Mouse (Mus musculus): ENCODE data around the gene Dhx38. TPM values are rescaled to one million over a fixed set of nuclear protein-coding genes. Genes with fewer than 3 reads are reported as not detected.

Dhx38 gene
- polyA plus RNA-seq (2012; rRNA removed): 22.5 and 22.6 TPM in 2 replicates

GRCm38 (mm10) chr8:109565498-109566333 lies at the start of gene Dhx38, which contains the start of gene Txnl4b:
Dhx38 (minus strand) TSS chr8:109565861.
Txnl4b (plus strand) TSS chr8:109565892.

GRCm38 (mm10) chr8:109614243-109615210 lies 48.9 kb upstream of the Dhx38 start, which contains the start of gene Pkd1l3:
Pkd1l3 (plus strand) TSS chr8:109614517.

GRCm38 (mm10) chr8:109608271-109609152 lies 42.9 kb upstream of the Dhx38 start, which contains the start of gene Dhodh:
Dhodh (minus strand) TSS chr8:109608673.

GRCm38 (mm10) chr8:109578900-109579301 lies 13.2 kb upstream of the Dhx38 start, which contains the start of gene Hp:
Hp (minus strand) TSS chr8:109579172.

Other genes starting within 250 kb of the Dhx38 start
- 0.03 TPM in 1 of 2 replicates, not detected in the other for gene Pmfbp1, start 71.8 kb downstream of the Dhx38 start, polyA plus RNA-seq (2012; rRNA removed)
- gene Txnl4b, start within 50 bp of the Dhx38 start, polyA plus RNA-seq (2012; rRNA removed): 3.8 and 5.0 TPM in 2 replicates
- gene Hp, start 13.3 kb upstream of the Dhx38 start, polyA plus RNA-seq (2012; rRNA removed): 153 and 154 TPM in 2 replicates
- 34.4 and 39.5 TPM in 2 replicates for gene Dhodh, start 42.8 kb upstream of the Dhx38 start, polyA plus RNA-seq (2012; rRNA removed)
- gene Pkd1l3, start 48.7 kb upstream of the Dhx38 start, polyA plus RNA-seq (2012; rRNA removed): 0.07 and 0.18 TPM in 2 replicates
- 30.8 and 35.9 TPM in 2 replicates for gene Ist1, start 127.4 kb upstream of the Dhx38 start, polyA plus RNA-seq (2012; rRNA removed)
- 13.0 and 13.5 TPM in 2 replicates for gene Zfp821, start 139.7 kb upstream of the Dhx38 start, polyA plus RNA-seq (2012; rRNA removed)
- gene Atxn1l, start 171.9 kb upstream of the Dhx38 start, polyA plus RNA-seq (2012; rRNA removed): 26.1 and 30.1 TPM in 2 replicates
- 23.4 and 34.1 TPM in 2 replicates for gene Ap1g1, start 212.7 kb upstream of the Dhx38 start, polyA plus RNA-seq (2012; rRNA removed)

Measured in ovary, adult 2 months (tissue).